Mouse (Mus musculus): ENCODE data around the gene Max.
A peak's percentile ranks its signal among the peaks of the same experiment; 100 is the strongest.

- TF ChIP-seq CTCF (IDR thresholded peaks at IDR 0.05 in 2 of 3, conservative IDR thresholded peaks at IDR 0.05 in 1 of 3; ENCODE audit: control insufficient read depth in 1 of 3, insufficient read depth in 1 of 3, low read depth in 2 of 3, low read length in 3 of 3, poor library complexity in 1 of 3, severe bottlenecking in 1 of 3) (no peak), SMC3 (IDR thresholded peaks at IDR 0.05; ENCODE audit: low read depth, low read length) (0 out of 2 replicates have a peak, but pooled peaks have one; percentile 22), POLR2AphosphoS2 (IDR thresholded peaks at IDR 0.05; ENCODE audit: low read length) (no peak), GATA1 (IDR thresholded peaks at IDR 0.05; ENCODE audit: low read depth, low read length) (peak; percentile 90), ZC3H11A (IDR thresholded peaks at IDR 0.05; ENCODE audit: low read depth, low read length) (no peak), POLR2A (IDR thresholded peaks at IDR 0.05; ENCODE audit: control insufficient read depth in 1 of 2, insufficient read depth in 1 of 2, low read depth in 1 of 2, low read length in 2 of 2, poor library complexity in 1 of 2) (no peak), POLR2AphosphoS5 (IDR thresholded peaks at IDR 0.05; ENCODE audit: borderline replicate concordance, low read depth, low read length) (no peak), ELF1 (IDR thresholded peaks at IDR 0.05; ENCODE audit: low read depth, low read length) (peak; percentile 71; the same call in 1 of the 2 replicates), E2F4 (IDR thresholded peaks at IDR 0.05; ENCODE audit: borderline replicate concordance, low read depth, low read length) (no peak), MAZ (IDR thresholded peaks at IDR 0.05; ENCODE audit: low read depth, low read length) (no peak), TCF12 (IDR thresholded peaks at IDR 0.05; ENCODE audit: low read depth, low read length) (peak; percentile 93)
Observed at GRCm38 (mm10) chr12:76909218-76909617, 52.8 kb downstream of the Max start.

All from MEL (cell line).